In the genomic region with DNA sequence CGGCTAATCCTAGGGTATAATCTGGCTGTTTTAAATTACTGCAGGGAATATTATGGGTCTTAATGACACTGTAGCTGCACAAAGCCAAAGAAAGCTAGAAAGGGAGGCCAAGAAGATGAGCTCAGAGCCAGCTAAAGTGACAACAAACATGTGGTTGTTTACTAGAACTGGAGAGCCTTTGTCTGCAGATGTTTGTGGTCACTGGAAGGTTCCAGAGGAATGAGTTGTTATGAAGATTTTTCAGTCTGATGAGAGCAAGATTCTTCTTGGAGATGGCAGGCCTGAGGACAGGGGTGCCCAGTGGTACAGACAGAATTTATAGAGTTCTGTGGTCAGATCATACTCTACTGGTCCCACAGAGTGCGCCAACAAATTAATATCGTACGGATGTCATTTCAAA, we compare ENCODE assay signal across 18 mouse cellular contexts. TPM values are rescaled to one million over a fixed set of nuclear protein-coding genes. Genes with fewer than 3 reads are reported as not detected.
DNase-seq lines count a peak whose midpoint lies in the region; ATAC-seq and TF ChIP-seq lines count a peak whose summit lies in the region.
"Had no signal": no experiment of that assay in that cellular context is flagged by ENCODE, and none has a peak within 500 bp of the region (broad histone marks: within the 10 kb centered on the region; RNA-seq: fewer than 3 reads in every experiment).

No protein-coding gene starts in this region.

- H3K27ac ChIP-seq in hindbrain, embryonic 13.5 days, result peak overlapping the region; percentile 40; the same call in 1 of the 2 replicates
- no peak overlapping the region for H3K27ac ChIP-seq in hindbrain, embryonic 16.5 days (ENCODE audit: low read depth, low read length)
- peak overlapping the region; percentile 48 for H3K27ac ChIP-seq in midbrain, embryonic 13.5 days
- no peak overlapping the region for H3K27ac ChIP-seq in midbrain, postnatal 0 days (ENCODE audit: low read depth, low read length)
- no peak overlapping the region; the same call in 1 of the 2 replicates for H3K27ac ChIP-seq in embryonic facial prominence, embryonic 14.5 days (replicated peaks; ENCODE audit: low read depth, low read length)
- H3K27ac ChIP-seq: heart, embryonic 10.5 days; liver, embryonic 13.5 days had no signal

- 0 out of 2 replicates have a peak, but pooled peaks cover 2% of the 10 kb centered on the region for H3K27me3 ChIP-seq in hindbrain, embryonic 13.5 days
- no peaks in the 10 kb centered on the region for H3K27me3 ChIP-seq in hindbrain, embryonic 16.5 days (replicated peaks; ENCODE audit: control insufficient read depth, insufficient read depth, low read length)
- H3K27me3 ChIP-seq in midbrain, embryonic 13.5 days, result no peaks in the 10 kb centered on the region
- no peaks in the 10 kb centered on the region for H3K27me3 ChIP-seq in midbrain, postnatal 0 days (ENCODE audit: insufficient read depth, low read length)
- H3K27me3 ChIP-seq in embryonic facial prominence, embryonic 14.5 days (replicated peaks; ENCODE audit: control insufficient read depth, insufficient read depth, low read length), result no peaks in the 10 kb centered on the region
- H3K27me3 ChIP-seq: liver, embryonic 13.5 days; megakaryocyte, embryonic 14.5 days had no signal

- H3K4me1 ChIP-seq in hindbrain, embryonic 13.5 days (replicated peaks), result peaks cover 12% of the 10 kb centered on the region
- no peaks in the 10 kb centered on the region for H3K4me1 ChIP-seq in hindbrain, embryonic 16.5 days (ENCODE audit: control insufficient read depth, insufficient read depth, low read depth, low read length)
- H3K4me1 ChIP-seq in midbrain, embryonic 13.5 days (replicated peaks), result peaks cover 6% of the 10 kb centered on the region; the same call in 1 of the 2 replicates
- H3K4me1 ChIP-seq in midbrain, postnatal 0 days (ENCODE audit: insufficient read depth, low read length), result no peaks in the 10 kb centered on the region
- H3K4me1 ChIP-seq in embryonic facial prominence, embryonic 14.5 days (ENCODE audit: control insufficient read depth, insufficient read depth, low read length), result peaks cover 6% of the 10 kb centered on the region
- H3K4me1 ChIP-seq: heart, embryonic 10.5 days; liver, embryonic 13.5 days; megakaryocyte, embryonic 14.5 days had no signal

- no peaks in the 10 kb centered on the region for H3K9me3 ChIP-seq in hindbrain, embryonic 13.5 days
- H3K9me3 ChIP-seq in hindbrain, embryonic 16.5 days (ENCODE audit: control insufficient read depth, low read length), result no peaks in the 10 kb centered on the region
- no peaks in the 10 kb centered on the region for H3K9me3 ChIP-seq in midbrain, embryonic 13.5 days
- H3K9me3 ChIP-seq in midbrain, postnatal 0 days (ENCODE audit: low read length), result no peaks in the 10 kb centered on the region
- H3K9me3 ChIP-seq in embryonic facial prominence, embryonic 14.5 days (ENCODE audit: control insufficient read depth, low read length), result no peaks in the 10 kb centered on the region
- H3K9me3 ChIP-seq: heart, embryonic 10.5 days; liver, embryonic 13.5 days; megakaryocyte, embryonic 14.5 days had no signal

- H3K9ac ChIP-seq in hindbrain, embryonic 13.5 days, result no peak overlapping the region
- H3K9ac ChIP-seq in hindbrain, embryonic 16.5 days (ENCODE audit: low read depth, low read length), result no peak overlapping the region
- H3K9ac ChIP-seq in midbrain, embryonic 13.5 days (replicated peaks), result no peak overlapping the region
- no peak overlapping the region for H3K9ac ChIP-seq in midbrain, postnatal 0 days (replicated peaks; ENCODE audit: low read length, poor library complexity, severe bottlenecking)
- H3K9ac ChIP-seq in embryonic facial prominence, embryonic 14.5 days (ENCODE audit: low read depth, low read length), result no peak overlapping the region
- H3K9ac ChIP-seq: liver, embryonic 13.5 days had no signal

- H3K4me3 ChIP-seq in hindbrain, embryonic 13.5 days, result no peak overlapping the region
- no peak overlapping the region for H3K4me3 ChIP-seq in hindbrain, embryonic 16.5 days (ENCODE audit: low read length)
- H3K4me3 ChIP-seq in midbrain, embryonic 13.5 days (replicated peaks), result no peak overlapping the region
- no peak overlapping the region for H3K4me3 ChIP-seq in midbrain, postnatal 0 days (ENCODE audit: low read depth, low read length)
- H3K4me3 ChIP-seq in embryonic facial prominence, embryonic 14.5 days (ENCODE audit: low read depth, low read length), result no peak overlapping the region
- H3K4me3 ChIP-seq: heart, embryonic 10.5 days; liver, embryonic 13.5 days; megakaryocyte, embryonic 14.5 days had no signal

- TF ChIP-seq CTCF in midbrain, postnatal 0 days (IDR thresholded peaks at IDR 0.05), result no peak

- DNase-seq in midbrain, postnatal 0 days (ENCODE audit: low spot score), result no peak
- peak; percentile 76 for DNase-seq in embryonic facial prominence, embryonic 14.5 days (ENCODE audit: low spot score)
- no peak for DNase-seq in yolk sac, embryonic 10.5 days (ENCODE audit: low spot score)
- no peak for DNase-seq in left cerebral cortex, adult 8-10 months (ENCODE audit: low spot score in 2 of 2)
- DNase-seq: cerebellum, postnatal 25 days; gastrocnemius, postnatal 10 days; heart, postnatal 10 days; kidney, adult 8-10 months; kidney, postnatal 25 days; liver, embryonic 13.5 days; spleen, adult 18-20 months; thymus, adult 2 months had no signal

- H3K4me2 ChIP-seq in hindbrain, embryonic 13.5 days, result no peak overlapping the region
- H3K4me2 ChIP-seq in hindbrain, embryonic 16.5 days (ENCODE audit: low read length), result no peak overlapping the region
- no peak overlapping the region for H3K4me2 ChIP-seq in midbrain, embryonic 13.5 days (replicated peaks)
- H3K4me2 ChIP-seq in midbrain, postnatal 0 days (ENCODE audit: low read depth, low read length, poor library complexity, severe bottlenecking), result no peak overlapping the region
- no peak overlapping the region for H3K4me2 ChIP-seq in embryonic facial prominence, embryonic 14.5 days (ENCODE audit: low read depth, low read length)
- H3K4me2 ChIP-seq: liver, embryonic 13.5 days had no signal

- no peak for ATAC-seq in hindbrain, embryonic 13.5 days (ENCODE audit: low FRiP score)
- ATAC-seq in hindbrain, embryonic 16.5 days, result no peak
- ATAC-seq in midbrain, embryonic 13.5 days, result no peak
- ATAC-seq in midbrain, postnatal 0 days (ENCODE audit: low FRiP score), result no peak
- ATAC-seq in embryonic facial prominence, embryonic 14.5 days (ENCODE audit: low read depth), result 0 out of 2 replicates have a peak, but pooled peaks have one; percentile 39
- ATAC-seq: forebrain, embryonic 16.5 days had no signal

- WGBS in hindbrain, embryonic 13.5 days, result 72% methylated on average over 4 of the region's 4 CpGs
- 67% methylated on average over 4 of the region's 4 CpGs for WGBS in hindbrain, embryonic 16.5 days
- WGBS in midbrain, embryonic 13.5 days, result 78% methylated on average over 4 of the region's 4 CpGs
- 72% methylated on average over 4 of the region's 4 CpGs for WGBS in midbrain, postnatal 0 days
- WGBS in embryonic facial prominence, embryonic 14.5 days, result 69% methylated on average over 4 of the region's 4 CpGs

- peaks cover 7% of the 10 kb centered on the region; the same call in 1 of the 2 replicates for H3K36me3 ChIP-seq in hindbrain, embryonic 13.5 days
- peaks cover 4% of the 10 kb centered on the region; the same call in 1 of the 2 replicates for H3K36me3 ChIP-seq in hindbrain, embryonic 16.5 days (ENCODE audit: control insufficient read depth, insufficient read depth, low read length)
- peaks cover 8% of the 10 kb centered on the region; the same call in 1 of the 2 replicates for H3K36me3 ChIP-seq in midbrain, embryonic 13.5 days
- H3K36me3 ChIP-seq in midbrain, postnatal 0 days (ENCODE audit: insufficient read depth, low read length), result no peaks in the 10 kb centered on the region; the same call in 1 of the 2 replicates
- H3K36me3 ChIP-seq in embryonic facial prominence, embryonic 14.5 days (ENCODE audit: control insufficient read depth, insufficient read depth, low read length), result 0 out of 2 replicates have a peak, but pooled peaks cover 5% of the 10 kb centered on the region
- H3K36me3 ChIP-seq: heart, embryonic 10.5 days; liver, embryonic 13.5 days had no signal

RNA-seq across cellular contexts. Expression of a gene that starts 18.5 kb away (rescaled TPM):
- 118 and 125 TPM in 2 replicates for polyA plus RNA-seq in hindbrain, embryonic 13.5 days (2015; fragmentation: Nextera tagmentation; extraction: Ambion mirVana)
- polyA plus RNA-seq in hindbrain, embryonic 16.5 days (2015; fragmentation: Nextera tagmentation; extraction: Ambion mirVana), result 135 and 140 TPM in 2 replicates
- polyA plus RNA-seq in midbrain, embryonic 13.5 days (2015; fragmentation: Nextera tagmentation; extraction: Ambion mirVana), result 128 and 133 TPM in 2 replicates
- 133 and 163 TPM in 2 replicates for total RNA-seq in midbrain, postnatal 0 days (2014; rRNA removed)
- 133 and 134 TPM in 2 replicates for polyA plus RNA-seq in midbrain, postnatal 0 days (2015; fragmentation: Nextera tagmentation; extraction: Ambion mirVana)
- 57.3 and 58.5 TPM in 2 replicates for polyA plus RNA-seq in embryonic facial prominence, embryonic 14.5 days (2014; fragmentation: Nextera tagmentation; extraction: Ambion mirVana)
- 100 to 1,000 TPM; 125 to 139 (median 126) TPM for total RNA-seq in left cerebral cortex, adult 8-10 months (2022)

Comparison
In these comparisons a context has a peak if more than half of its experiments do, and no peak if none do; other contexts are left out.
1. H3K27ac ChIP-seq: peak in hindbrain, embryonic 13.5 days (single experiment) and midbrain, embryonic 13.5 days (single experiment); none in hindbrain, embryonic 16.5 days (single experiment), midbrain, postnatal 0 days (single experiment) and embryonic facial prominence, embryonic 14.5 days (single experiment).